In genomic region chr2:127904918-127905317, GRCm38 (mm10) we compare ENCODE assay signal across 25 mouse cellular contexts.
DNase-seq lines count a peak whose midpoint lies in the region; ATAC-seq and TF ChIP-seq lines count a peak whose summit lies in the region.
"Had no signal": no experiment of that assay in that cellular context is flagged by ENCODE, and none has a peak within 500 bp of the region (broad histone marks: within the 10 kb centered on the region; RNA-seq: fewer than 3 reads in every experiment).

No protein-coding gene starts in this region.

- H3K27ac ChIP-seq in hindbrain, embryonic 10.5 days: 0 out of 2 replicates have a peak overlapping the region, but pooled peaks have one; percentile 59
- no peak overlapping the region for H3K27ac ChIP-seq in hindbrain, embryonic 11.5 days (ENCODE audit: low read depth, low read length)
- peak overlapping the region; percentile 77; the same call in 1 of the 2 replicates for H3K27ac ChIP-seq in embryonic facial prominence, embryonic 10.5 days (replicated peaks)
- peak overlapping the region; percentile 87 for H3K27ac ChIP-seq in limb, embryonic 10.5 days
- no peak overlapping the region for H3K27ac ChIP-seq in stomach, postnatal 0 days (replicated peaks)
- H3K27ac ChIP-seq: embryonic facial prominence, embryonic 13.5 days; gastrocnemius, adult 2 months; heart, embryonic 13.5 days; hindbrain, embryonic 13.5 days had no signal

- no peak overlapping the region for H3K4me3 ChIP-seq in hindbrain, embryonic 10.5 days
- no peak overlapping the region for H3K4me3 ChIP-seq in hindbrain, embryonic 11.5 days (ENCODE audit: low read depth, low read length)
- H3K4me3 ChIP-seq in embryonic facial prominence, embryonic 10.5 days: no peak overlapping the region
- no peak overlapping the region for H3K4me3 ChIP-seq in limb, embryonic 10.5 days
- H3K4me3 ChIP-seq in stomach, postnatal 0 days (ENCODE audit: low read depth, low read length): no peak overlapping the region
- H3K4me3 ChIP-seq: embryonic facial prominence, embryonic 13.5 days; erythroblast, embryonic 14.5 days; gastrocnemius, adult 2 months; heart, embryonic 13.5 days; hindbrain, embryonic 13.5 days had no signal

- no peak for TF ChIP-seq CTCF in stomach, postnatal 0 days (IDR thresholded peaks at IDR 0.05; ENCODE audit: low read depth)

- TF ChIP-seq EP300 in stomach, postnatal 0 days (optimal IDR thresholded peaks at IDR 0.05): no peak

- peaks cover 45% of the 10 kb centered on the region for H3K27me3 ChIP-seq in hindbrain, embryonic 10.5 days (ENCODE audit: insufficient read depth, poor library complexity, severe bottlenecking)
- H3K27me3 ChIP-seq in hindbrain, embryonic 11.5 days (ENCODE audit: control insufficient read depth, insufficient read depth, low read length): peaks cover 3% of the 10 kb centered on the region; the same call in 1 of the 2 replicates
- peaks cover 15% of the 10 kb centered on the region for H3K27me3 ChIP-seq in embryonic facial prominence, embryonic 10.5 days (replicated peaks; ENCODE audit: low read depth, poor library complexity, severe bottlenecking)
- H3K27me3 ChIP-seq in limb, embryonic 10.5 days (ENCODE audit: low read depth, poor library complexity, severe bottlenecking): no peaks in the 10 kb centered on the region
- H3K27me3 ChIP-seq in stomach, postnatal 0 days (ENCODE audit: control insufficient read depth, insufficient read depth, low read length): no peaks in the 10 kb centered on the region

- H3K9ac ChIP-seq in hindbrain, embryonic 11.5 days (ENCODE audit: low read depth, low read length): no peak overlapping the region
- no peak overlapping the region for H3K9ac ChIP-seq in stomach, postnatal 0 days (ENCODE audit: low read length)
- H3K9ac ChIP-seq: embryonic facial prominence, embryonic 13.5 days; forebrain, postnatal 0 days; heart, embryonic 13.5 days; hindbrain, embryonic 13.5 days had no signal

- WGBS in hindbrain, embryonic 10.5 days: 87% methylated on average over 10 of the region's 10 CpGs
- WGBS in hindbrain, embryonic 11.5 days: 80% methylated on average over 10 of the region's 10 CpGs
- 85% methylated on average over 10 of the region's 10 CpGs for WGBS in embryonic facial prominence, embryonic 10.5 days
- WGBS in limb, embryonic 10.5 days: 84% methylated on average over 10 of the region's 10 CpGs
- WGBS in stomach, postnatal 0 days: 66% methylated on average over 10 of the region's 10 CpGs

- H3K4me1 ChIP-seq in hindbrain, embryonic 10.5 days (replicated peaks): peaks cover 56% of the 10 kb centered on the region
- H3K4me1 ChIP-seq in hindbrain, embryonic 11.5 days (replicated peaks; ENCODE audit: control insufficient read depth, insufficient read depth, low read length): peaks cover 10% of the 10 kb centered on the region
- H3K4me1 ChIP-seq in embryonic facial prominence, embryonic 10.5 days: peaks cover 62% of the 10 kb centered on the region
- peaks cover 61% of the 10 kb centered on the region for H3K4me1 ChIP-seq in limb, embryonic 10.5 days
- no peaks in the 10 kb centered on the region; the same call in 1 of the 2 replicates for H3K4me1 ChIP-seq in stomach, postnatal 0 days (replicated peaks; ENCODE audit: control insufficient read depth, insufficient read depth)

- no peak for ATAC-seq in hindbrain, embryonic 11.5 days (ENCODE audit: low FRiP score)
- ATAC-seq in stomach, postnatal 0 days (ENCODE audit: low FRiP score, low TSS enrichment): peak; percentile 64; the same call in 1 of the 2 replicates
- ATAC-seq: CD4-positive, CD25-positive, alpha-beta regulatory T cell, adult 4 months; forebrain, embryonic 14.5 days; forebrain, postnatal 0 days; hindbrain, embryonic 16.5 days; intestine, embryonic 16.5 days had no signal

- no peaks in the 10 kb centered on the region for H3K9me3 ChIP-seq in hindbrain, embryonic 10.5 days
- no peaks in the 10 kb centered on the region for H3K9me3 ChIP-seq in hindbrain, embryonic 11.5 days (ENCODE audit: control insufficient read depth, low read length)
- H3K9me3 ChIP-seq in embryonic facial prominence, embryonic 10.5 days: no peaks in the 10 kb centered on the region
- H3K9me3 ChIP-seq in limb, embryonic 10.5 days (replicated peaks): no peaks in the 10 kb centered on the region
- H3K9me3 ChIP-seq in stomach, postnatal 0 days (ENCODE audit: control insufficient read depth, low read length): no peaks in the 10 kb centered on the region
- H3K9me3 ChIP-seq: embryonic facial prominence, embryonic 13.5 days; heart, embryonic 13.5 days; hindbrain, embryonic 13.5 days had no signal

- no peak for DNase-seq in hindbrain, embryonic 10.5 days (ENCODE audit: low spot score)
- DNase-seq in hindbrain, embryonic 11.5 days (ENCODE audit: low spot score): no peak
- DNase-seq in embryonic facial prominence, embryonic 10.5 days (ENCODE audit: low spot score): no peak
- no peak for DNase-seq in limb, embryonic 10.5 days (ENCODE audit: low spot score)
- DNase-seq in stomach, postnatal 0 days (ENCODE audit: low spot score): peak; percentile 52
- no peak for DNase-seq in layer of hippocampus, adult 9-10 months (ENCODE audit: low spot score)
- DNase-seq: adrenal gland, adult 8-10 months; adrenal gland, postnatal 36 days; cerebellum, adult 18-20 months; cerebellum, adult 9-10 months; cerebellum, postnatal 25 days; forebrain, postnatal 0 days; gastrocnemius, adult 2 months; gastrocnemius, postnatal 14 days; heart, adult 11 months; heart, postnatal 14 days; heart, postnatal 4 days had no signal

- H3K36me3 ChIP-seq in hindbrain, embryonic 10.5 days: no peaks in the 10 kb centered on the region
- no peaks in the 10 kb centered on the region for H3K36me3 ChIP-seq in hindbrain, embryonic 11.5 days (ENCODE audit: control insufficient read depth, insufficient read depth, low read length)
- no peaks in the 10 kb centered on the region for H3K36me3 ChIP-seq in embryonic facial prominence, embryonic 10.5 days (replicated peaks)
- H3K36me3 ChIP-seq in limb, embryonic 10.5 days: no peaks in the 10 kb centered on the region
- H3K36me3 ChIP-seq in stomach, postnatal 0 days (ENCODE audit: control insufficient read depth, insufficient read depth, low read length): no peaks in the 10 kb centered on the region
- H3K36me3 ChIP-seq: embryonic facial prominence, embryonic 13.5 days; heart, embryonic 13.5 days; hindbrain, embryonic 13.5 days had no signal

- H3K4me2 ChIP-seq in hindbrain, embryonic 11.5 days (replicated peaks; ENCODE audit: low read depth, low read length): no peak overlapping the region
- no peak overlapping the region for H3K4me2 ChIP-seq in stomach, postnatal 0 days (replicated peaks; ENCODE audit: low read depth)
- H3K4me2 ChIP-seq: embryonic facial prominence, embryonic 13.5 days; heart, embryonic 13.5 days; hindbrain, embryonic 13.5 days had no signal

Comparison
In these comparisons a context has a peak if more than half of its experiments do, and no peak if none do; other contexts are left out.
1. H3K27ac ChIP-seq: peak in hindbrain, embryonic 10.5 days (single experiment), embryonic facial prominence, embryonic 10.5 days (single experiment) and limb, embryonic 10.5 days (single experiment); none in hindbrain, embryonic 11.5 days (single experiment) and stomach, postnatal 0 days (single experiment).